Mouse (Mus musculus): ENCODE data around the gene Cdk5rap2. TPM values are rescaled to one million over a fixed set of nuclear protein-coding genes. Genes with fewer than 3 reads are reported as not detected.

Cdk5rap2 gene
- polyA plus RNA-seq, 1 experiment, result 21.1 TPM

- TF ChIP-seq POLR2A (IDR thresholded peaks at IDR 0.05; ENCODE audit: borderline replicate concordance, low read depth, low read length) (no peak), CTCF (IDR thresholded peaks at IDR 0.05; ENCODE audit: low read depth, low read length) (no peak)
- no peak overlapping the region for H3K4me3 ChIP-seq (ENCODE audit: insufficient read depth, low read length)
- H3K27ac ChIP-seq (ENCODE audit: insufficient read depth, low read depth, low read length), result no peak overlapping the region
- H3K4me1 ChIP-seq (ENCODE audit: control insufficient read depth, insufficient read depth, low read length), result peaks cover 21% of the 10 kb centered on the region
Measured at GRCm38 (mm10) chr4:70399074-70399473, 11.2 kb downstream of the Cdk5rap2 start.

- Histone ChIP-seq H3K4me3 (ENCODE audit: insufficient read depth, low read length) (no peak overlapping the region), H3K27ac (ENCODE audit: insufficient read depth, low read depth, low read length) (no peak overlapping the region), H3K4me1 (ENCODE audit: control insufficient read depth, insufficient read depth, low read length) (peaks cover 21% of the 10 kb centered on the region)
- TF ChIP-seq CTCF (IDR thresholded peaks at IDR 0.05; ENCODE audit: low read depth, low read length) (no peak), POLR2A (IDR thresholded peaks at IDR 0.05; ENCODE audit: borderline replicate concordance, low read depth, low read length) (no peak)
Measured at GRCm38 (mm10) chr4:70398088-70398487, 12.2 kb downstream of the Cdk5rap2 start.

GRCm38 (mm10) chr4:70396701-70397100 is 13.5 kb downstream of the Cdk5rap2 start:
- TF ChIP-seq CTCF (IDR thresholded peaks at IDR 0.05; ENCODE audit: low read depth, low read length) (no peak), POLR2A (IDR thresholded peaks at IDR 0.05; ENCODE audit: borderline replicate concordance, low read depth, low read length) (no peak)
- Histone ChIP-seq H3K4me1 (ENCODE audit: control insufficient read depth, insufficient read depth, low read length) (peaks cover 17% of the 10 kb centered on the region), H3K4me3 (ENCODE audit: insufficient read depth, low read length) (no peak overlapping the region), H3K27ac (ENCODE audit: insufficient read depth, low read depth, low read length) (no peak overlapping the region)

GRCm38 (mm10) chr4:70394736-70395135 is 15.5 kb downstream of the Cdk5rap2 start:
- H3K4me1 ChIP-seq (ENCODE audit: control insufficient read depth, insufficient read depth, low read length), result peaks cover 11% of the 10 kb centered on the region
- no peak for TF ChIP-seq POLR2A (IDR thresholded peaks at IDR 0.05; ENCODE audit: borderline replicate concordance, low read depth, low read length)
- no peak for TF ChIP-seq CTCF (IDR thresholded peaks at IDR 0.05; ENCODE audit: low read depth, low read length)
- no peak overlapping the region for H3K4me3 ChIP-seq (ENCODE audit: insufficient read depth, low read length)
- H3K27ac ChIP-seq (ENCODE audit: insufficient read depth, low read depth, low read length), result no peak overlapping the region

- Histone ChIP-seq H3K4me3 (ENCODE audit: insufficient read depth, low read length) (no peak overlapping the region), H3K4me1 (ENCODE audit: control insufficient read depth, insufficient read depth, low read length) (no peaks in the 10 kb centered on the region; the same call in none of the 2 replicates), H3K27ac (ENCODE audit: insufficient read depth, low read depth, low read length) (no peak overlapping the region)
- TF ChIP-seq CTCF (IDR thresholded peaks at IDR 0.05; ENCODE audit: low read depth, low read length), result no peak
- TF ChIP-seq POLR2A (IDR thresholded peaks at IDR 0.05; ENCODE audit: borderline replicate concordance, low read depth, low read length), result no peak
Measured at GRCm38 (mm10) chr4:70391760-70392372, 18.4 kb downstream of the Cdk5rap2 start.

GRCm38 (mm10) chr4:70391073-70391472 is 19.2 kb downstream of the Cdk5rap2 start:
- no peak for TF ChIP-seq CTCF (IDR thresholded peaks at IDR 0.05; ENCODE audit: low read depth, low read length)
- no peak for TF ChIP-seq POLR2A (IDR thresholded peaks at IDR 0.05; ENCODE audit: borderline replicate concordance, low read depth, low read length)
- no peaks in the 10 kb centered on the region; the same call in 1 of the 2 replicates for H3K4me1 ChIP-seq (ENCODE audit: control insufficient read depth, insufficient read depth, low read length)
- no peak overlapping the region for H3K27ac ChIP-seq (ENCODE audit: insufficient read depth, low read depth, low read length)
- H3K4me3 ChIP-seq (ENCODE audit: insufficient read depth, low read length), result no peak overlapping the region

GRCm38 (mm10) chr4:70386206-70386605 is 24.0 kb downstream of the Cdk5rap2 start:
- H3K27ac ChIP-seq (ENCODE audit: insufficient read depth, low read depth, low read length), result no peak overlapping the region
- no peak for TF ChIP-seq CTCF (IDR thresholded peaks at IDR 0.05; ENCODE audit: low read depth, low read length)
- TF ChIP-seq POLR2A (IDR thresholded peaks at IDR 0.05; ENCODE audit: borderline replicate concordance, low read depth, low read length), result no peak
- H3K4me1 ChIP-seq (ENCODE audit: control insufficient read depth, insufficient read depth, low read length), result peaks cover 6% of the 10 kb centered on the region
- no peak overlapping the region for H3K4me3 ChIP-seq (ENCODE audit: insufficient read depth, low read length)

GRCm38 (mm10) chr4:70377359-70377758 is 32.9 kb downstream of the Cdk5rap2 start:
- no peak for TF ChIP-seq POLR2A (IDR thresholded peaks at IDR 0.05; ENCODE audit: borderline replicate concordance, low read depth, low read length)
- TF ChIP-seq CTCF (IDR thresholded peaks at IDR 0.05; ENCODE audit: low read depth, low read length), result no peak
- Histone ChIP-seq H3K27ac (ENCODE audit: insufficient read depth, low read depth, low read length) (no peak overlapping the region), H3K4me3 (ENCODE audit: insufficient read depth, low read length) (no peak overlapping the region), H3K4me1 (ENCODE audit: control insufficient read depth, insufficient read depth, low read length) (no peaks in the 10 kb centered on the region)

GRCm38 (mm10) chr4:70365061-70365858 is 45.0 kb downstream of the Cdk5rap2 start:
- no peak for TF ChIP-seq CTCF (IDR thresholded peaks at IDR 0.05; ENCODE audit: low read depth, low read length)
- no peak for TF ChIP-seq POLR2A (IDR thresholded peaks at IDR 0.05; ENCODE audit: borderline replicate concordance, low read depth, low read length)
- no peak overlapping the region for H3K27ac ChIP-seq (ENCODE audit: insufficient read depth, low read depth, low read length)
- no peak overlapping the region for H3K4me3 ChIP-seq (ENCODE audit: insufficient read depth, low read length)
- 0 out of 2 replicates have a peak, but pooled peaks cover 3% of the 10 kb centered on the region for H3K4me1 ChIP-seq (ENCODE audit: control insufficient read depth, insufficient read depth, low read length)

GRCm38 (mm10) chr4:70361366-70361765 is 48.9 kb downstream of the Cdk5rap2 start:
- Histone ChIP-seq H3K4me1 (ENCODE audit: control insufficient read depth, insufficient read depth, low read length) (0 out of 2 replicates have a peak, but pooled peaks cover 3% of the 10 kb centered on the region), H3K4me3 (ENCODE audit: insufficient read depth, low read length) (no peak overlapping the region), H3K27ac (ENCODE audit: insufficient read depth, low read depth, low read length) (no peak overlapping the region)
- TF ChIP-seq POLR2A (IDR thresholded peaks at IDR 0.05; ENCODE audit: borderline replicate concordance, low read depth, low read length), result no peak
- no peak for TF ChIP-seq CTCF (IDR thresholded peaks at IDR 0.05; ENCODE audit: low read depth, low read length)
